Comparison of ENCODE assay signal across 33 mouse cellular contexts in the genomic region with DNA sequence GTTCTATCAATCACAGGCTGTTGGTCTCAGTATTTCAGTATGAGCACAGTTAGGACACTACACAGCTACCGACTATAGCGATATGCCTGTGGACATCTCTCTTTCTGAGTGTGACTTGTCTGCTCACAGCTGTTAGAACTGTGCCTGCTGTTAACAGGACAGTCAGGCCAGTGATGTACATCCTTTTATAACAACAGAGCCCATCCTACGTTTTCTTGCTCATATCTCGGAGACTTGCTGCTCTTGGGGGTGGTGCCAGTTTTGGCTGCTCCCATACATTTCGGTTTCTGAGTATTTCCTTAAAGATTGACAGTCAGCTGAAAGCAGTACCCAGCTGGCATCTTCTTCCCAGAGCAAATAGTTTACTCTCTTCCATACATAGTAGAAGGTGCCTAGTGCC. TPM values are rescaled to one million over a fixed set of nuclear protein-coding genes. Genes with fewer than 3 reads are reported as not detected.
"Had no signal": no experiment of that assay in that cellular context is flagged by ENCODE, and none has a peak within 500 bp of the region (broad histone marks: within the 10 kb centered on the region; RNA-seq: fewer than 3 reads in every experiment).

No protein-coding gene starts in this region.

- DNase-seq: heart, postnatal 14 days; heart, postnatal 36 days; kidney, adult 11 months; kidney, adult 18-20 months; kidney, adult 2 months; kidney, adult 8-10 months; kidney, adult 9 months; kidney, postnatal 10 days; kidney, postnatal 14 days; kidney, postnatal 25 days; kidney, postnatal 36 days; kidney, postnatal 4 days; layer of hippocampus, adult 9-11 months; layer of hippocampus, postnatal 36 days had no signal

- ATAC-seq: hindbrain, embryonic 16.5 days; hindbrain, postnatal 0 days; inflammation-experienced regulatory T-cells, adult 6 months; intestine, embryonic 15.5 days; intestine, embryonic 16.5 days; intestine, postnatal 0 days had no signal

- H3K4me3 ChIP-seq: heart, embryonic 12.5 days; heart, embryonic 13.5 days; heart, embryonic 15.5 days; hindbrain, embryonic 10.5 days; hindbrain, embryonic 12.5 days; hindbrain, embryonic 13.5 days; hindbrain, embryonic 15.5 days; intestine, embryonic 15.5 days; kidney, embryonic 15.5 days; layer of hippocampus, adult 2 months; left cerebral cortex, adult 2 months had no signal

- H3K9me3 ChIP-seq: heart, embryonic 12.5 days; heart, embryonic 13.5 days; heart, embryonic 15.5 days; hindbrain, embryonic 10.5 days; hindbrain, embryonic 12.5 days; hindbrain, embryonic 13.5 days; hindbrain, embryonic 15.5 days; intestine, embryonic 15.5 days; kidney, embryonic 15.5 days had no signal

- H3K27me3 ChIP-seq: heart, embryonic 12.5 days; heart, embryonic 13.5 days; heart, embryonic 15.5 days; hindbrain, embryonic 12.5 days; hindbrain, embryonic 13.5 days; hindbrain, embryonic 15.5 days; intestine, embryonic 15.5 days; kidney, embryonic 15.5 days had no signal

- H3K9ac ChIP-seq: heart, embryonic 12.5 days; heart, embryonic 13.5 days; heart, embryonic 15.5 days; hindbrain, embryonic 12.5 days; hindbrain, embryonic 13.5 days; hindbrain, embryonic 14.5 days; hindbrain, embryonic 15.5 days; intestine, embryonic 15.5 days; kidney, embryonic 15.5 days had no signal

- H3K4me2 ChIP-seq: heart, embryonic 12.5 days; heart, embryonic 13.5 days; heart, embryonic 15.5 days; hindbrain, embryonic 12.5 days; hindbrain, embryonic 13.5 days; hindbrain, embryonic 14.5 days; hindbrain, embryonic 15.5 days; intestine, embryonic 15.5 days; kidney, embryonic 15.5 days had no signal

- H3K27ac ChIP-seq: heart, embryonic 13.5 days; heart, embryonic 15.5 days; hindbrain, embryonic 10.5 days; hindbrain, embryonic 12.5 days; hindbrain, embryonic 13.5 days; hindbrain, embryonic 14.5 days; hindbrain, embryonic 15.5 days; hindbrain, postnatal 0 days; intestine, embryonic 15.5 days; kidney, embryonic 15.5 days; kidney, postnatal 0 days; layer of hippocampus, adult 2 months; left cerebral cortex, adult 2 months had no signal

- H3K36me3 ChIP-seq: heart, embryonic 15.5 days; intestine, embryonic 15.5 days had no signal

- H3K4me1 ChIP-seq: hindbrain, embryonic 10.5 days; hindbrain, embryonic 12.5 days; hindbrain, embryonic 13.5 days; hindbrain, embryonic 15.5 days; intestine, embryonic 15.5 days; kidney, embryonic 15.5 days had no signal

RNA-seq across cellular contexts. Expression of a gene that starts 52.3 kb away (rescaled TPM):
- polyA plus RNA-seq: inflammation-experienced regulatory T-cells, adult 6 months; intestine, postnatal 0 days; large intestine, adult 2 months had no signal
